Mouse (Mus musculus) myocyte (in vitro differentiated cells): Measurements from ENCODE around the gene Tmem210. TPM values are rescaled to one million over a fixed set of nuclear protein-coding genes. Genes with fewer than 3 reads are reported as not detected.

ENCODE experiments used
- H3K27me3 ChIP-seq: one replicate; pipeline ENCODE4 v1.6.1; 2011; ENCODE audit not compliant: control insufficient read depth, insufficient read depth, insufficient read length
- H3K36me3 ChIP-seq: one replicate; pipeline ENCODE4 v1.6.1; 2011; ENCODE audit not compliant: control insufficient read depth, insufficient read depth
- H3K4me2 ChIP-seq: one replicate; pipeline ENCODE4 v1.6.1; 2011; ENCODE audit warnings: low read depth, control low read depth
- H3K4me3 ChIP-seq: one replicate; pipeline ENCODE4 v1.5.1; 2011; ENCODE audit warnings: mild to moderate bottlenecking, control low read depth, moderate library complexity
- H3K79me2 ChIP-seq: one replicate; pipeline ENCODE4 v1.6.1; 2011; ENCODE audit not compliant: control insufficient read depth, insufficient read depth
- H3ac ChIP-seq: one replicate; pipeline ENCODE4 v1.6.1; 2011; ENCODE audit not compliant: control insufficient read depth, insufficient read length
- CEBPB ChIP-seq: IDR thresholded peaks from 2 replicates; pipeline ENCODE4 v1.6.1; 2011; ENCODE audit warnings: mild to moderate bottlenecking, moderate library complexity; ENCODE audit not compliant: poor library complexity, insufficient read depth, severe bottlenecking
- E2F4 ChIP-seq: IDR thresholded peaks from one replicate; pipeline ENCODE4 v1.6.1; 2011; ENCODE audit warnings: mild to moderate bottlenecking, control low read depth, moderate library complexity; ENCODE audit not compliant: insufficient read depth
- MAX ChIP-seq: IDR thresholded peaks from one replicate; pipeline ENCODE4 v1.6.1; 2011; ENCODE audit warnings: low read depth, mild to moderate bottlenecking, control low read depth
- MYOD1 ChIP-seq, 3 experiments: IDR thresholded peaks; one replicate each; pipeline ENCODE4 v1.6.1; 2011; ENCODE audit warnings: control low read depth in 2 of 3, low read depth in 2 of 3, mild to moderate bottlenecking in 2 of 3, moderate library complexity in 1 of 3; ENCODE audit not compliant: insufficient read length in 2 of 3, control insufficient read depth in 1 of 3
- MYOG ChIP-seq, 3 experiments: IDR thresholded peaks; one replicate each; pipeline ENCODE4 v1.6.1; 2011; ENCODE audit warnings: control low read depth in 2 of 3, low read depth in 2 of 3, mild to moderate bottlenecking in 2 of 3; ENCODE audit not compliant: insufficient read length in 2 of 3, control insufficient read depth in 1 of 3, insufficient read depth in 1 of 3
- POLR2A ChIP-seq: IDR thresholded peaks from one replicate; pipeline ENCODE4 v1.6.1; 2011; ENCODE audit warnings: low read depth, mild to moderate bottlenecking, control low read depth, moderate library complexity; ENCODE audit not compliant: insufficient read length
- POLR2AphosphoS2 ChIP-seq: IDR thresholded peaks from one replicate; pipeline ENCODE4 v1.6.1; 2011; ENCODE audit warnings: low read depth, control low read depth; ENCODE audit not compliant: insufficient read length
- REST ChIP-seq: IDR thresholded peaks from one replicate; pipeline ENCODE4 v1.6.1; 2011; ENCODE audit warnings: mild to moderate bottlenecking, control low read depth, moderate library complexity; ENCODE audit not compliant: insufficient read depth, insufficient read length
- SRF ChIP-seq: IDR thresholded peaks from one replicate; pipeline ENCODE4 v1.6.1; 2011; ENCODE audit warnings: low read depth; ENCODE audit not compliant: control insufficient read depth, insufficient read length
- TCF12 ChIP-seq: IDR thresholded peaks from one replicate; pipeline ENCODE4 v1.6.1; 2011; ENCODE audit warnings: mild to moderate bottlenecking, control low read depth; ENCODE audit not compliant: poor library complexity, insufficient read depth, severe bottlenecking
- TCF3 ChIP-seq: IDR thresholded peaks from one replicate; pipeline ENCODE4 v1.6.1; 2011; ENCODE audit warnings: low read depth, control low read depth; ENCODE audit not compliant: insufficient read length
- USF1 ChIP-seq: IDR thresholded peaks from one replicate; pipeline ENCODE4 v1.6.1; 2011; ENCODE audit warnings: low read depth, mild to moderate bottlenecking, control low read depth, moderate library complexity
- polyA plus RNA-seq: library from polyadenylated mRNA; unstranded; fragments of >200 nt; fragmentation: generic; extraction: Trizol; gene quantifications from one replicate; pipeline ENCODE4 v1.2.1, GENCODE M21; 2012; ENCODE audit warnings: missing spikeins

The Tmem210 gene
- polyA plus RNA-seq, 1 experiment: 0.40 TPM

DNA sequence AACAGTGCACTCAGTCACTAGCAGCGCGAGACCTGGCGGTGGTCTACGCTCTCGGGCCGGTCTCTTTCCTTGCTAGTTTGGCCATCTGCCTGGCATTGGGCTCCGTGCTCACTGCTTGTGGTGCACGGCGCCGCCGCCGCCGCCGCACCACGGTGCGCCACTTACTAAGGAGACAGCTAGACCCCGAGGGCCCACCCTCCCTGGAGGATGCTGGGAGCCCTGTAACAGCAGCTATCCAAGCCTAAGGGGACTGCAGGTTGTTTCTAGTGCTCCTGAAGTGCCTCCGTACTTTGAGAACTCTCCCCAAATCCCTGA, 2.8 kb downstream of the Tmem210 start:
- Histone ChIP-seq H3K4me2 (peak overlapping the region; percentile 93), H3K27me3 (peaks cover 50% of the 10 kb centered on the region), H3K79me2 (no peaks in the 10 kb centered on the region), H3K36me3 (peaks cover 2% of the 10 kb centered on the region), H3ac (no peak overlapping the region), H3K4me3 (no peak overlapping the region)
- TF ChIP-seq USF1: no peak
- TF ChIP-seq SRF: no peak
- no peak for TF ChIP-seq MYOD1 (IDR thresholded peaks at IDR 0.05; ENCODE audit: control insufficient read depth in 1 of 3, insufficient read length in 2 of 3, low read depth in 2 of 3)

- TF ChIP-seq USF1 (no peak), CEBPB (no peak)
- no peaks in the 10 kb centered on the region for H3K36me3 ChIP-seq
- H3K4me2 ChIP-seq: peak overlapping the region; percentile 93
- peaks cover 56% of the 10 kb centered on the region for H3K27me3 ChIP-seq
- H3K4me3 ChIP-seq: no peak overlapping the region
- no peaks in the 10 kb centered on the region for H3K79me2 ChIP-seq
- H3ac ChIP-seq: no peak overlapping the region
Observed at GRCm38 (mm10) chr2:25291184-25292053, 3.5 kb downstream of the Tmem210 start.

DNA sequence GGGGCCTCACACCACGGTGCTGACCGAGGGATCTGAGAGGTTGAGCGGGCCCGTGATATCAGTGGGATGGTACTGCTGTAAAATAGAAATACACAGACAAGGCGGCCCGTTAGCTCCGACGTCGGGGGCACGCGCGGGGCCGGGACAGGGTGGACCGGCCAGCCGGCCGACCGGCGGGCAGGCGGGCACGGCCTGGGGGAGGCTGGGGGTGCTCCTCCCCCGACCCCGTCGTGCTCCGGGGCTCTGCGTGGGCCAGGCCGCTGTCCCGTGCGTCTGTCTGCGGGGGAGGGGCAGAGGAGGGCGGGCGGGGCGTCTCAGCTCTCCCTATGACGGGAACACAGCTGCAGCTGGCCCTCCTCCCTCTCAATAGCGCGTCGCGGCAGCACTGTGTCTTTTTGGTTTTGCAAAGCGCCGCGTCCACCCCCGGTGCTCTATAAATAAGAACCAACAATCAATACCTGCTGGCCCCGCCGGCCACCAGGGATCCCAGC, 4.2 kb downstream of the Tmem210 start:
- Histone ChIP-seq H3K27me3 (peaks cover 63% of the 10 kb centered on the region), H3ac (no peak overlapping the region), H3K79me2 (no peaks in the 10 kb centered on the region), H3K4me3 (peak overlapping the region; percentile 4), H3K4me2 (peak overlapping the region; percentile 93), H3K36me3 (no peaks in the 10 kb centered on the region)
- TF ChIP-seq POLR2A (peak; percentile 50), TCF3 (peak; percentile 34), USF1 (no peak), CEBPB (no peak), MYOG (IDR thresholded peaks at IDR 0.05; ENCODE audit: control insufficient read depth in 1 of 3, insufficient read depth in 1 of 3, insufficient read length in 2 of 3, low read depth in 2 of 3) (peak in 2 of 3 experiments; percentile 3 to 77), MYOD1 (IDR thresholded peaks at IDR 0.05; ENCODE audit: control insufficient read depth in 1 of 3, insufficient read length in 2 of 3, low read depth in 2 of 3) (peak in 2 of 3 experiments; percentile 31 to 78)

DNA sequence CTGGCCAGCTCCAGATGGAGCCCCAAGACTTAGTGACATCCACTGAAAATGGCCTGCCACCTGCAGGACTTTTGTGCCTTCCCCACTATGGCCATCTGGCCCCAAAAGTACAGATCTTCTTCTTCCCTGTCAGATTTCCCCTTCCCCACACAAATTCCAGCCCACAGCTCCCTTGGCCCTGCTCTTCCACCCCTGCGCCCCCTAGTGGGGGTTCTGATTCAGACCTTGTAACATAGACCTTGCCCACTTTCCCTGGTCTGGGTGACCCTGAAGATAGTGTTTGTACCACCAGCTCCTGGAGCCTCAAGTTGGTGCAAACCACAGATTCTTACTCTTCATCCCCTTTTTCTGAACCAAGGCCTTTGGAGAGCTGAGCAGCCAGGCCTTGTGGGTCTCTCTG, 4.9 kb downstream of the Tmem210 start:
- H3K4me2 ChIP-seq: peak overlapping the region; percentile 93
- H3ac ChIP-seq: no peak overlapping the region
- no peaks in the 10 kb centered on the region for H3K79me2 ChIP-seq
- TF ChIP-seq MYOG (IDR thresholded peaks at IDR 0.05; ENCODE audit: control insufficient read depth in 1 of 3, insufficient read depth in 1 of 3, insufficient read length in 2 of 3, low read depth in 2 of 3): no peak
- no peak for TF ChIP-seq POLR2AphosphoS2
- TF ChIP-seq USF1: no peak
- TF ChIP-seq REST: no peak
- TF ChIP-seq POLR2A: no peak
- no peak for TF ChIP-seq MAX
- no peak for TF ChIP-seq MYOD1 (IDR thresholded peaks at IDR 0.05; ENCODE audit: control insufficient read depth in 1 of 3, insufficient read length in 2 of 3, low read depth in 2 of 3)
- H3K36me3 ChIP-seq: no peaks in the 10 kb centered on the region
- H3K27me3 ChIP-seq: peaks cover 71% of the 10 kb centered on the region
- H3K4me3 ChIP-seq: peak overlapping the region; percentile 4

DNA sequence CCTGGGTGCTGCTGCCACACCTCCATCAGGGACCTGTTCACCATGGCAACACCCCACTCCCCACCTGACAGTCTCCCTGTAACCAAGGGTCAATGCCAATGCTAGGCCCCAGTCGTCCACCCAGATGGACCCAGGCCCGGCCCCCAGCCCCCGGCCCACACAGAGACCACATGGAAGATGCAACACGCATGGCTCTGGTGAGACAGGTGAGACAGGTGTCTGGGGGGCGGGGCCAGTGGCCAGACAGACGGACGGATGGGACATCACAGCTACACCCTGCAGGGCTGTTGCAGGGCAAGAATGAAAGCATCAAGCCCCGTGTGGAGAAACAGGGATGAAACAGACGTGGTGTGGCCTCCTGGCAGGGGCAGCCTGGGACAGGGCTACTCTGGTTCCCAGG, 5.8 kb downstream of the Tmem210 start:
- no peaks in the 10 kb centered on the region for H3K79me2 ChIP-seq
- no peak overlapping the region for H3ac ChIP-seq
- no peak for TF ChIP-seq TCF3
- no peak for TF ChIP-seq POLR2A
- TF ChIP-seq SRF: no peak
- no peak for TF ChIP-seq REST
- TF ChIP-seq USF1: no peak
- no peak for TF ChIP-seq TCF12
- no peak for TF ChIP-seq MYOD1 (IDR thresholded peaks at IDR 0.05; ENCODE audit: control insufficient read depth in 1 of 3, insufficient read length in 2 of 3, low read depth in 2 of 3)
- TF ChIP-seq POLR2AphosphoS2: no peak
- no peak for TF ChIP-seq CEBPB
- TF ChIP-seq MAX: no peak
- no peak for TF ChIP-seq E2F4
- no peaks in the 10 kb centered on the region for H3K36me3 ChIP-seq
- no peak overlapping the region for H3K4me2 ChIP-seq
- no peak overlapping the region for H3K4me3 ChIP-seq
- H3K27me3 ChIP-seq: peaks cover 79% of the 10 kb centered on the region
